In genomic region chr16:78937755-78938154, GRCm38 (mm10) we compare ENCODE assay signal across 22 mouse cellular contexts. TPM values are rescaled to one million over a fixed set of nuclear protein-coding genes. Genes with fewer than 3 reads are reported as not detected.
DNase-seq lines count a peak whose midpoint lies in the region; TF ChIP-seq lines count a peak whose summit lies in the region.
"Had no signal": no experiment of that assay in that cellular context is flagged by ENCODE, and none has a peak within 500 bp of the region (broad histone marks: within the 10 kb centered on the region; RNA-seq: fewer than 3 reads in every experiment).

No protein-coding gene starts in this region.

- peak; percentile 8 for DNase-seq in gastrocnemius, postnatal 10 days
- DNase-seq in gastrocnemius, adult 8-10 months (ENCODE audit: low spot score in 2 of 2) = no peak
- DNase-seq in heart, postnatal 10 days = peak; percentile 19
- DNase-seq in heart, embryonic 10.5 days (ENCODE audit: low spot score) = no peak
- peak; percentile 2 for DNase-seq in lung, postnatal 10 days
- DNase-seq in lung, adult 2 months = no peak
- no peak for DNase-seq in left cerebral cortex, postnatal 25 days (ENCODE audit: low spot score in 2 of 2)
- DNase-seq: adrenal gland, postnatal 14 days; cerebellum, adult 11-12 months; cerebellum, adult 9-10 months; cerebellum, postnatal 25 days; forebrain, postnatal 0 days; kidney, adult 18-20 months had no signal

- TF ChIP-seq CTCF in lung, adult 2 months (IDR thresholded peaks at IDR 0.05; ENCODE audit: insufficient read depth, low read length) = no peak

- H3K4me1 ChIP-seq in heart, embryonic 10.5 days = no peaks in the 10 kb centered on the region
- no peaks in the 10 kb centered on the region for H3K4me1 ChIP-seq in lung, adult 2 months (ENCODE audit: control insufficient read depth, insufficient read depth, low read length)
- H3K4me1 ChIP-seq: embryonic facial prominence, embryonic 13.5 days; forebrain, embryonic 13.5 days; heart, embryonic 15.5 days; hindbrain, embryonic 10.5 days; intestine, embryonic 15.5 days had no signal

- no peaks in the 10 kb centered on the region for H3K9me3 ChIP-seq in heart, embryonic 10.5 days
- H3K9me3 ChIP-seq: heart, embryonic 15.5 days; hindbrain, embryonic 10.5 days; intestine, embryonic 15.5 days had no signal

- H3K27me3 ChIP-seq in heart, embryonic 10.5 days (ENCODE audit: insufficient read depth, poor library complexity, severe bottlenecking) = no peaks in the 10 kb centered on the region
- H3K27me3 ChIP-seq: CH12.LX; embryonic facial prominence, embryonic 13.5 days; forebrain, embryonic 13.5 days; heart, embryonic 15.5 days; intestine, embryonic 15.5 days had no signal

- H3K4me3 ChIP-seq in heart, embryonic 10.5 days = no peak overlapping the region
- no peak overlapping the region for H3K4me3 ChIP-seq in lung, adult 2 months (replicated peaks; ENCODE audit: extremely low read depth, low read depth, low read length)
- H3K4me3 ChIP-seq: embryonic facial prominence, embryonic 13.5 days; forebrain, embryonic 13.5 days; heart, embryonic 15.5 days; hindbrain, embryonic 10.5 days; intestine, embryonic 15.5 days had no signal

- no peak for TF ChIP-seq POLR2A in lung, adult 2 months (IDR thresholded peaks at IDR 0.05; ENCODE audit: borderline replicate concordance, extremely low read depth, low read depth, low read length)

- intact Hi-C loops in heart, postnatal 10 days (cut with DNase I) = no loop called here
- intact Hi-C loops in left cerebral cortex, postnatal 25 days (cut with DNase I) = no loop called here

- no peaks in the 10 kb centered on the region for H3K36me3 ChIP-seq in heart, embryonic 10.5 days
- H3K36me3 ChIP-seq: embryonic facial prominence, embryonic 13.5 days; heart, embryonic 15.5 days; hindbrain, embryonic 10.5 days; intestine, embryonic 15.5 days had no signal

- WGBS in heart, embryonic 10.5 days = 68% methylated on average over 8 of the region's 8 CpGs
- 64% methylated on average over 8 of the region's 8 CpGs for WGBS in lung, adult 2 months

- no peak overlapping the region for H3K27ac ChIP-seq in heart, embryonic 10.5 days
- H3K27ac ChIP-seq: embryonic facial prominence, embryonic 13.5 days; forebrain, embryonic 13.5 days; heart, embryonic 15.5 days; hindbrain, embryonic 10.5 days; hindbrain, embryonic 14.5 days; intestine, embryonic 15.5 days had no signal

RNA-seq across cellular contexts. Expression of gene Chodl, which starts 7.0 kb away (rescaled TPM):
- 10 to 100 TPM; 19.1 to 25.2 TPM for total RNA-seq in gastrocnemius, postnatal 10 days (2021)
- 1 to 10 TPM; 2.5 to 5.4 (median 3.3) TPM for total RNA-seq in gastrocnemius, adult 8-10 months (2022)
- total RNA-seq in heart, postnatal 10 days (2021) = under 1 TPM; 0.17 TPM
- polyA plus RNA-seq in heart, embryonic 10.5 days (2016; fragmentation: Nextera tagmentation; extraction: Ambion mirVana) = 0.09 TPM in 1 of 2 replicates, not detected in the other
- 0.17 TPM in 1 of 2 replicates, not detected in the other for polyA plus RNA-seq in lung, adult 2 months (2012; rRNA removed)
- total RNA-seq in left cerebral cortex, postnatal 25 days (2021) = 1 to 10 TPM in 1 of 2 experiments, under 1 TPM in 1; 0.80 to 1.4 TPM
- total RNA-seq: CH12.LX had no signal
- polyA plus RNA-seq: activated CD4-positive, CD25-positive, alpha-beta regulatory T cell, adult 4 months; Patski had no signal

Comparison
In these comparisons a context has a peak if more than half of its experiments do, and no peak if none do; other contexts are left out.
1. DNase-seq: peak in gastrocnemius, postnatal 10 days (single experiment), heart, postnatal 10 days (2 of 2) and lung, postnatal 10 days (single experiment); none in gastrocnemius, adult 8-10 months (0 of 2), heart, embryonic 10.5 days (single experiment), lung, adult 2 months (single experiment) and left cerebral cortex, postnatal 25 days (0 of 2).